Mouse (Mus musculus): ENCODE measurements around the gene Frmd6.

The Frmd6 gene

GRCm38 (mm10) chr12:70807975-70808374 is 17.3 kb upstream of the Frmd6 start:
- no peak for DNase-seq (ENCODE audit: low spot score in 2 of 2)

GRCm38 (mm10) chr12:70809957-70810356 is 15.4 kb upstream of the Frmd6 start:
- DNase-seq (ENCODE audit: low spot score in 2 of 2) = no peak

GRCm38 (mm10) chr12:70811772-70812171 is 13.5 kb upstream of the Frmd6 start:
- DNase-seq (ENCODE audit: low spot score in 2 of 2) = no peak

DNA sequence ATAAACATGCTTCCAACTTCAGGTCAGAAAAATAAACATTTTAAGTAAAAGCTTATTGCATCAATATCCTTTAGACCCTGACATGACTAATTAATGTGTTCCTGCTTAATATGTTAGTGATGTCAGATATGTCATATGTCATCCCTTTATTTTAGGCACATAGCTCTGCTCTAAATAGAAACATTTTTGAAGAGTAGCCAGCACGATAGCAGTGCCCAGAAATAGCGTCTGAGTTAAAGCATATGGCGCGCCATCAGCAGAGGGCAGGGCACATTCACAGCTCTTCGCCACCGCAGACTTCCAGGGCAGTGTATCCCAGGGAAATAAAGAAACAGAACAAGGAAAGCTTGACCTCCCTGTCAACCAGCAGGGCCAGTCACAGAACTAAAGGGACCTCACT is 13.1 kb upstream of the Frmd6 start:
- no peak for DNase-seq (ENCODE audit: low spot score in 2 of 2)

GRCm38 (mm10) chr12:70812822-70813465 is 12.4 kb upstream of the Frmd6 start:
- DNase-seq (ENCODE audit: low spot score in 2 of 2) = no peak

DNA sequence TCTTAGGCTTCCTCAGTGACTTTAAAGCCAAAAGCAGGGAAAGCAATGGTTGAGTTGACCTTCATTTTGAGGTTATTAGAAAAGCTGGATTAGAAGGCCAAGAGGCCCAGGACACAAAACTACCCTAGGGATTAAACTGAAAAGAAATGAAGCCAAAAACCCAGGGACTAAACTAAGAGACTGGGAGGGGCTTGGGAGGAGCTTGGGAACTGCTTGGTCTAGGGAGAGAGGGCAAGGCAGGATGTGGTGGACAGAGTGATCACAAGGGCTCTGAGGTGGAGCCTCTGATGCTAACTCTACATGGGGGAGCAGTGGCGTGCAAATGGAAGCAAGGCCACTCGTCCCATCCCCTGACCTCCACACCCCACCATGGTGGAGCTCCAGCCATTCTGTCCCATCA is 8.6 kb upstream of the Frmd6 start:
- no peak for DNase-seq (ENCODE audit: low spot score in 2 of 2)

- DNase-seq (ENCODE audit: low spot score in 2 of 2) = no peak
Measured at GRCm38 (mm10) chr12:70824017-70824416, 1.3 kb upstream of the Frmd6 start.

GRCm38 (mm10) chr12:70825651-70826317 is 470 bp downstream of the Frmd6 start:
- DNase-seq (ENCODE audit: low spot score in 2 of 2) = peak in 1 of 2 experiments; percentile 42

- no peak for DNase-seq (ENCODE audit: low spot score in 2 of 2)
Measured at GRCm38 (mm10) chr12:70826318-70827072, 1.2 kb downstream of the Frmd6 start.

DNA sequence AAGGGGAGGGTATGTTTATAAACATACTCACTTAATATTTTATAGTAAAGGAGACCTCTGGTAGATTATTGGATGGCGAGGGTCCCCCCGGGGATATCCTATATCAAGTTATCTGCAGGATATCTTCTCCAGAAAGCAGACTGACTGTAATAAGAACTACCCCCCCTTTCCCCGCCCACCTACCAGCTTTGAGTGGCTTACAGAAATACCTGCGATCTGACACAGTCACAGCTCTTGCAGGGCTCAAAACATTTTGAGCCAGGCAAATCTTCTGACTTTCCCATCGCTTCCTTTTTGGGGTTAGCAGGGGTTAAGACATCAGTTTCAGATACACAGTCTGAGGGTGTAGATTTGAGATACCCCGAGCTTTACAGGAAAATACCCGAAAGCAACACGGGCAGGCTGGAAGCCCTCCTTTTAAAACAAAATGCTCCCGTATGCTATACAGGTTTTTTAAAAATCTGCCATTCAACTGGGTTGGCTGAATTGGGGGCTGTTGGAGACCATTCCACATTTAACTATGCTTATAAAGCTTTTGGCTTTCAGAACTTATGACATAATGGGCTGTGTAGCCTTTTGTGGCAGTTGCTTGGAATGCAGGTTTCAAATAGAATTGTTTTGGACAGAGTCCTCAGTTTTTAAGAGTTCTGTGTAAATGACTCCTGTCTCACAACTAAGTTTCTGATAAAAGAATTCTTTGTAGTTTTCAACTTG is 2.0 kb downstream of the Frmd6 start:
- no peak for DNase-seq (ENCODE audit: low spot score in 2 of 2)

GRCm38 (mm10) chr12:70827901-70828271 is 2.6 kb downstream of the Frmd6 start:
- no peak for DNase-seq (ENCODE audit: low spot score in 2 of 2)

DNA sequence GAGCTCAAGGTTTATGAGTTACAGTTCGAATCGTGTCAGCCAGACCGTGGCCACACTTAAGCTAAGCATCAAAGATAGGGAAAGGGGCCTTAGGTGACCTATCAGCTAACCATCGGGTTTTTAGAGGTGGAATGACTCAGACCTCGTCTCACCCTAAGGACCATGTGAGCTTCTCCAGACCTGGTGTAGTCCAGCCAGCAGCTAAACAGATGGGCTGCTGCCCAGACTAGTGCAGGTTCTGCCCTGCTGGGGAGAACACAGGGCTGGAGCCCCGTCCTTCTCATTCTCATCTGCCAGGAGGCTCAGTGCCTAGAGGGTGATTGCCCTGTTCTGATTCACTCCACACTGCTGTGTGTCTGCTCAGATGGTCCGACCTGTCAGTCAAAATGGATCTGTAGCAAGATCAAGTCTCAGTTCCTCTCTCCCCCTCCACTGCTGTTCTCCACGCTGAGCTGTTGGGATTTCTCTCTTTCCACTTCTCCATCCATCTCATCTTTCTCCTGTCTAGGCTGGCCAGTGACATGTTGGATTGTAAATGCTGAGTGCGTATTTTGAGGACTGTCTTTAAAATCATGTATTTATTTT is 5.8 kb downstream of the Frmd6 start:
- DNase-seq (ENCODE audit: low spot score in 2 of 2) = no peak

GRCm38 (mm10) chr12:70832216-70832998 is 7.1 kb downstream of the Frmd6 start:
- no peak for DNase-seq (ENCODE audit: low spot score in 2 of 2)

DNA sequence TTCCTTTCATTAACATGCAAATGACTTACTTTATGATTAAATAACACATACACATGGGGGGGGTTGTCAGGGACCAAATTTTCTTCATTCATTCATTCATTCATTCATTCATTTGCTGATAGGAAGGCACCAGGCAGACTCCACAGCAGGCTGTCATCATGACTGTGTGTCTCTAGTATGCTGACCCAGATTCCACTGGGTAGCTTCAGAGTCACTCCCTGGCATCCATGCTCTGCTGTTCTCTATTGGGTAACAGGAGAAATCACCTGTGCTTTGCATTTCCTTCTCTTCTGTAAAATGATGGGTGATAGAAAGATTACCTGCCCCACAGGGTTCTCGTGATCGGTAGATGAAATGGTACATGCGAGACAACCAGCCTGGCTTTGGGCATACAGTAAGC is 7.7 kb downstream of the Frmd6 start:
- DNase-seq (ENCODE audit: low spot score in 2 of 2) = no peak

DNA sequence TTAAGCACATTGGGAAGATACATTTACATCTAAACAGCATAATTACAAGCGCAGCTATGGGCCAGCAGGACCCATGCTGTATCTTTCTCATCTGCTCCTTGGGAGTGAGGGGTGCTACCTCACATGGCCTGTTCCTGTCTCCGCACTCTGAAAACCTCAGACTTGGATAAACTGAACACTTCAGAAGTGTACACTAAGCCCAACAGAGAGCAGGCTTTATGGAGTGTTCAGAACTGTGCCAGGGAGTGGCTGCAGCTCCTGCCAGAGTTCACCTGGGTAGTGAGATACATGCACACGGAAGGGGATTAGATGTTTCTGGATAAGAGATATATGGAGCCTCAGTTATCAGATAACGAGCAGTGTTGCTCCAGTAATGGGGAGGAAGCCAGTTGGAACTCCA is 8.7 kb downstream of the Frmd6 start:
- no peak for DNase-seq (ENCODE audit: low spot score in 2 of 2)

DNA sequence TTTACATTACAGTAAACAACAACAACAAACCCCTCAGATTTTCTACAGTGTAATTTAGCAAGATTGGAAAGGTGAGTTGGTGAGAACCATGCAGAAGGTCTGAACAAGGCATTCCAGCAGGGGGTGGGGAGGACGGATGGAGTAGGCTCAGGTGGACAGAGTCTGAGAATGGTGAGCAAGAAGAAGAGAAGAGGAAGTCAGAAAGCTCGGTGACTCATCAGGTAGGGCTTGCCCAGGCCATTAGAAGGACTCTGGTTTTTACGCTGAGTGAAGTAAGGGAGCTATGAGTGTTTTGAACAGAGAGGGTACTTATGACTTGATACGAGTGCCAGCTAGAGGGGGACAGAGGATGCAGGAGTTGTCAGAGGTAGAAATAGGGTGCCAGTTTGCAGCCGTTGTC is 9.7 kb downstream of the Frmd6 start:
- DNase-seq (ENCODE audit: low spot score in 2 of 2) = no peak

- no peak for DNase-seq (ENCODE audit: low spot score in 2 of 2)
Measured at GRCm38 (mm10) chr12:70837792-70838321, 12.5 kb downstream of the Frmd6 start.

DNA sequence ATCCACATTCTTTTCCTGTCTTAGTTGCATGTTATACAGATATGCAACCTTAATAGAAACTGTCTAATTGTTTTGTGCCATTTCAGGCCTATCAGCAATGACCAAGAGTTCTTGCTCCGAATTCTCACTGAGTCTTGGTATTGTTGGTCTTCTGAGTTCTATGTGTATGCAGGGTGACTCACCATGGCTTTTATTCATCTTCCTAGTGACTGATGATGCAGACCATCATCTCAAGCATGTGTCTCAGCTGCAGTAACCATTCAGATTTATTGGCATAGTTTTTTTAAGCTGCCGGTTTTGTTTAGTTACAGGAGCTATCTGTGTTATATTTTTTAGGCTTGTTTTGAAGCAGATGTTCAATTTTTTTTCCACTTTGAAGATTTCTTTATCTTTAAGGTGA is 20.1 kb downstream of the Frmd6 start:
- DNase-seq (ENCODE audit: low spot score in 2 of 2) = no peak

DNA sequence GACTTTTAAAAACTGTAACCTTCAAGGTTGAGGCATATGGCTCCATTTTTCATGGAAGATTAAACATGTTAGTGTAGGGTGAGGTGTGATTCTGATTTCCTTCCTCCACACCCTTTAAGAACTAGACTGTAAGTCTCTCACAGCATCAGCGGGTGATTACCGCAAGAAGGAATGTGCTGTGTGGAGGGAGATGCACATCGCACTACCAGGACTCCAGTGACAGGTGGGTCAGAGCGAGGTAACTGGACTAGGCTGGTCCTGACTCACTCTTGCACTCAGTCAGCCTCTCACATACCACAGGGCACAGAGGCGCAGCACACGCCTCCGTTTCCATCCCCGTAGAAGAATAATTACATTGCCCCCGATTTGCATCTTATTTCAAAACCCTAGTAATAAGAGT is 23.7 kb downstream of the Frmd6 start:
- DNase-seq (ENCODE audit: low spot score in 2 of 2) = no peak

GRCm38 (mm10) chr12:70849517-70850291 is 24.4 kb downstream of the Frmd6 start:
- DNase-seq (ENCODE audit: low spot score in 2 of 2) = no peak

Data from frontal cortex, postnatal 10 days (tissue).